Mouse (Mus musculus): ENCODE data around the gene Elovl1. TPM values are rescaled to one million over a fixed set of nuclear protein-coding genes. Genes with fewer than 3 reads are reported as not detected.
A peak's percentile ranks its signal among the peaks of the same experiment; 100 is the strongest.

Gene Elovl1
- 42.1 and 46.8 TPM in 2 replicates for polyA plus RNA-seq (2014; fragmentation: Nextera tagmentation; extraction: Ambion mirVana)

DNA sequence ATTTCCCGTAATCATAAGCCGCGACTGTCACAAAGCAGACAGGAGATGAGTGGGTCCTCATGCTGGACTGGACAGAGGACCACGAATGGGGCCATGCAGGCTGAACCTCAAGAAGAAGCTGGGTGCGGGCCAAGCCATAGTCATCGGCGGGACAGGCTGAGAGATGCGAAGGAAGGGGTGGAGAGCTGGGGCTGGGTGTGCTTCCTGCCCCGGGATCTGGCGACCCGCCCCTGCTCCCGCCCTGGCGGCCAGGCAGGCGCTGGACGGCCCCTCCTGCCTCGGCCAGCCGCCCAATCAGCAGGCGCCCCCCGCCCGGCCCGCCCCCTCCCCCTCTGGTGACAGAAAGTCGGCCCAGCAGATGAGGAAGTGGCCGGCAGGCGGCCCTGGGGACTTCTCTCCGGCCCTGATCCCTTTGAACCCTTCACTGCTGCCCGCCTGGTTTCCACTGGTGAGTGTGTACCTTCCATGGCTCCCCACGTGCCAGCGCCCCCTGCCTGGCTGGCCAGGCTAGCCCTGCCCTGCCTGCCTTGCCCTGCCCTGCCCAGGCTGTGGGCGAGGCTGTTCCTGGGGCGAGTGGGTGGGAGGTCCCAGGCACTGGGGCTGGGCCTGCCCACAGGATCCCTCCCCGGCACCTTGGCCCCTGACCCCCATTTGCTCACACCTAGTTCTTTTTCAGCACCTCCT, at the start of gene Elovl1:
Gene Elovl1, plus strand, starts transcription at position 326 of the 684 bp plus-strand sequence.
- H3K4me1 ChIP-seq (replicated peaks; ENCODE audit: control insufficient read depth, insufficient read depth, low read length): peaks cover 4% of the 10 kb centered on the region; the same call in 1 of the 2 replicates
- 0 out of 2 replicates have a peak, but pooled peaks cover 5% of the 10 kb centered on the region for H3K36me3 ChIP-seq (ENCODE audit: control insufficient read depth, insufficient read depth, low read length)
- no peaks in the 10 kb centered on the region for H3K9me3 ChIP-seq (ENCODE audit: control insufficient read depth, low read length)
- DNase-seq (ENCODE audit: low spot score): peak; percentile 86
- H3K9ac ChIP-seq (ENCODE audit: low read depth, low read length): peak within 1 kb of the TSS; percentile 74
- under 1% methylated on average over 21 of the region's 31 CpGs for WGBS
- peak; percentile 95 for ATAC-seq (ENCODE audit: low FRiP score)
- peak within 1 kb of the TSS; percentile 60 for H3K27ac ChIP-seq (ENCODE audit: low read depth, low read length)
- no peaks in the 10 kb centered on the region for H3K27me3 ChIP-seq (ENCODE audit: control insufficient read depth, insufficient read depth, low read length)
- peak within 1 kb of the TSS; percentile 59 for H3K4me3 ChIP-seq (ENCODE audit: low read depth, low read length)
- peak within 1 kb of the TSS; percentile 85 for H3K4me2 ChIP-seq (replicated peaks; ENCODE audit: low read depth, low read length)

DNA sequence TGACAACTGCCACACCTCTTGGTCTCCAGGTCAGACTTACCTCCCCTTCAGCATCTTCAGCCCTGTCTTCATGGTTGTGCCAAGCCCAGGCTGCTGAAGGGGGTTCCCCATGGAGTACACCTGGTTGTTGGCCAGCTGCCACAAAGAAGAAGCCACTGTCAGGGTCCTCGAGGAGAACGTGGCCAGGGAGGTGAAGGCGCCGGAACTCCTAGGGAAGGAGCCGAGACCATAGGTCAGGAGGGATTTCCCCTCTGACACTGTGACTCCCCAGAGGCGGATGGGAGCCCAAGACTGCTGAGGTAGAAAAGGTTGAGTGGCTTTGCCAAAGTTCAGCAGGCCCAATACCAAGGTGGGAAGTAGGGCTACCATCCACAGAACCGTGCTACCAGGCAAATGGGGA, 44.6 kb upstream of the Elovl1 start:
- ATAC-seq (ENCODE audit: low FRiP score): no peak
- H3K9ac ChIP-seq (ENCODE audit: low read depth, low read length): no peak overlapping the region
- no peak for DNase-seq (ENCODE audit: low spot score)
- H3K27me3 ChIP-seq (ENCODE audit: control insufficient read depth, insufficient read depth, low read length): no peaks in the 10 kb centered on the region
- H3K4me3 ChIP-seq (ENCODE audit: low read depth, low read length): no peak overlapping the region
- WGBS: 93% methylated on average over 7 of the region's 7 CpGs
- H3K4me2 ChIP-seq (replicated peaks; ENCODE audit: low read depth, low read length): no peak overlapping the region
- no peaks in the 10 kb centered on the region for H3K4me1 ChIP-seq (replicated peaks; ENCODE audit: control insufficient read depth, insufficient read depth, low read length)
- H3K27ac ChIP-seq (ENCODE audit: low read depth, low read length): no peak overlapping the region
- H3K36me3 ChIP-seq (ENCODE audit: control insufficient read depth, insufficient read depth, low read length): peaks cover 14% of the 10 kb centered on the region; the same call in 1 of the 2 replicates
- H3K9me3 ChIP-seq (ENCODE audit: control insufficient read depth, low read length): no peaks in the 10 kb centered on the region

DNA sequence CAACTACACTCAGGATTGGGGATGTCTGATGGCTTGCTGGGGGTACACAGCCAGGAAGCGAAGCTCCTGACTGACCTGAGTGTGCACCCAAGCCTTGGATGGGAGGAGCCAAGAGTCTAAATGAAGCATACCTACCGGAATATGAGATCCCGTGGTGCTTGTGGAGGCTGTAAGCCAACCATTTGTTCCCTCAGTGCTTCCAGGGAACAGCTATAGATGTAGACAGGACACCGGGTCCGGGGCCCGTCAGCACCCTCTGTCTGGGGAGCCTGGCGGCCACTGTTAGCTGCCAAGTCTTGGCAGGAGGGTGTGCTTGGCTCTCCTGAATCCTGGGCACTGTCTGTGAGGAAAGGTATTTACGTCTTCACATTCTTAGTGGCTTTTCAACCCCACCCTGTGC, 40.6 kb upstream of the Elovl1 start:
- H3K36me3 ChIP-seq (ENCODE audit: control insufficient read depth, insufficient read depth, low read length): peaks cover 21% of the 10 kb centered on the region
- no peaks in the 10 kb centered on the region for H3K9me3 ChIP-seq (ENCODE audit: control insufficient read depth, low read length)
- ATAC-seq (ENCODE audit: low FRiP score) (no peak), DNase-seq (ENCODE audit: low spot score) (no peak)
- no peak overlapping the region for H3K27ac ChIP-seq (ENCODE audit: low read depth, low read length)
- H3K4me1 ChIP-seq (replicated peaks; ENCODE audit: control insufficient read depth, insufficient read depth, low read length): no peaks in the 10 kb centered on the region
- H3K27me3 ChIP-seq (ENCODE audit: control insufficient read depth, insufficient read depth, low read length): no peaks in the 10 kb centered on the region
- no peak overlapping the region for H3K4me2 ChIP-seq (replicated peaks; ENCODE audit: low read depth, low read length)
- H3K9ac ChIP-seq (ENCODE audit: low read depth, low read length): no peak overlapping the region
- WGBS: 97% methylated on average over 8 of the region's 8 CpGs
- H3K4me3 ChIP-seq (ENCODE audit: low read depth, low read length): no peak overlapping the region

DNA sequence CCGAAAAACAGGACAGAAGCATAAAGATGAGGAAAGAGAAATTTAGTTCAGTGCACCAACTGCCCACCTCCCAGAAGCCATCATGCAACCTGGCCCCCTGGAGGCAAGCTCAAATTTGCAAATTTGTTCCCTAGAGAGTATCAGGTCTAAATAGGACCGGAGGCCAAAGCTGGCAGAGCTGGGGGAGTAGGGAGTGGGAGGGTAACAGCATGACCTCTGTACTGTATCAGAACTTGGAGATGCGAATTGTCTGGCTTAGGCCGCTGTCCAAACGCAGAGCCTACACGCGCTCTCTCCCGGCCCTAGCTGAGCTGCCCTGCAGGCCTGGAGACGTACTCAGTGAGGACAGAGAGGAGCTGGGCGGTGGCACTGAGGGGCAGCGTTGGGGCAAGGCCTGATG, 37.7 kb upstream of the Elovl1 start:
- H3K4me2 ChIP-seq (replicated peaks; ENCODE audit: low read depth, low read length): no peak overlapping the region
- peaks cover 24% of the 10 kb centered on the region for H3K36me3 ChIP-seq (ENCODE audit: control insufficient read depth, insufficient read depth, low read length)
- no peaks in the 10 kb centered on the region for H3K4me1 ChIP-seq (replicated peaks; ENCODE audit: control insufficient read depth, insufficient read depth, low read length)
- DNase-seq (ENCODE audit: low spot score) (no peak), ATAC-seq (ENCODE audit: low FRiP score) (no peak)
- H3K9me3 ChIP-seq (ENCODE audit: control insufficient read depth, low read length): no peaks in the 10 kb centered on the region
- H3K4me3 ChIP-seq (ENCODE audit: low read depth, low read length): no peak overlapping the region
- H3K27ac ChIP-seq (ENCODE audit: low read depth, low read length): no peak overlapping the region
- no peak overlapping the region for H3K9ac ChIP-seq (ENCODE audit: low read depth, low read length)
- 94% methylated on average over 11 of the region's 11 CpGs for WGBS
- H3K27me3 ChIP-seq (ENCODE audit: control insufficient read depth, insufficient read depth, low read length): no peaks in the 10 kb centered on the region

DNA sequence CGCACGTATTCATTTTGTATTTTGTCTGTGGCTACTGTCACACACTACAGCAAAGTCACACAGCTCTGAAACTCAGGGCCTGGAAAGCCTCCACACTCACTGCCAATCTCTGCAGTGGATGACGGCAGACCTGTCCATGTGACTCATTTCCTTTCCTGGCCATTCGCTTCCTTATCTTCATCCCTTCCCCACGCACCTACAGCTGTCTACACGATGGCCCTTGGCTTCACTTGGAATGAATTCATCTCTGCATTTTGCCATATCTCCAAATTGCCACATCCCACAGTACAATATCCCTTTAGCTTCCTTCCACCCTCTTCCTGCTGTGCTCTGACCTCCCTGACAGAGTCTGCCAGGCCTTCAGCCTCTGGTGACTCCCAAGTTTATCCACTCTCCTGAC, 33.4 kb upstream of the Elovl1 start:
- Histone ChIP-seq H3K36me3 (ENCODE audit: control insufficient read depth, insufficient read depth, low read length) (peaks cover 14% of the 10 kb centered on the region), H3K9me3 (ENCODE audit: control insufficient read depth, low read length) (no peaks in the 10 kb centered on the region), H3K4me1 (replicated peaks; ENCODE audit: control insufficient read depth, insufficient read depth, low read length) (no peaks in the 10 kb centered on the region), H3K27me3 (ENCODE audit: control insufficient read depth, insufficient read depth, low read length) (no peaks in the 10 kb centered on the region), H3K27ac (ENCODE audit: low read depth, low read length) (no peak overlapping the region), H3K4me2 (replicated peaks; ENCODE audit: low read depth, low read length) (no peak overlapping the region), H3K4me3 (ENCODE audit: low read depth, low read length) (no peak overlapping the region), H3K9ac (ENCODE audit: low read depth, low read length) (no peak overlapping the region)
- ATAC-seq (ENCODE audit: low FRiP score): no peak
- DNase-seq (ENCODE audit: low spot score): no peak
- WGBS: 95% methylated on average over 6 of the region's 6 CpGs

DNA sequence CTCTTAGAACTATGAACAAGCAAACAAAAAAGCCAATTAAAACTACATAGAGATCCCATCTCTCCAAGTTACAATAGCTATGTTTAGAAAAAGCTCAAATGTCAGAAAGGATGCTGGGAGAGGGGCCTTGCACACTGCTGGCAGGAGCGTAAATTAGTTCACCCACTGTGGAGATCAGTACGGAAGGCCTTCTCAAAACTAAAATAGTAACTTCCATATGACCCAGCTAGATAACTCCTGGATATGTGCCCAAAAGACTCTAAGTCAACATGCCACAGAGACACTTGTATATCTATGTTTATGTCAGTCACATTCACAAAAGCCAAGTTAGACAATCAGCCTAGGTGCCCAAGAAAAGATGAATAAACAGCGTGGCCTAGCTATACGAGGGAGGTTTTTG, 32.6 kb upstream of the Elovl1 start:
- WGBS: 91% methylated on average over 4 of the region's 4 CpGs
- Histone ChIP-seq H3K9me3 (ENCODE audit: control insufficient read depth, low read length) (no peaks in the 10 kb centered on the region), H3K27ac (ENCODE audit: low read depth, low read length) (no peak overlapping the region), H3K36me3 (ENCODE audit: control insufficient read depth, insufficient read depth, low read length) (peaks cover 12% of the 10 kb centered on the region), H3K4me3 (ENCODE audit: low read depth, low read length) (no peak overlapping the region), H3K9ac (ENCODE audit: low read depth, low read length) (no peak overlapping the region), H3K4me2 (replicated peaks; ENCODE audit: low read depth, low read length) (no peak overlapping the region), H3K27me3 (ENCODE audit: control insufficient read depth, insufficient read depth, low read length) (no peaks in the 10 kb centered on the region), H3K4me1 (replicated peaks; ENCODE audit: control insufficient read depth, insufficient read depth, low read length) (no peaks in the 10 kb centered on the region)
- no peak for ATAC-seq (ENCODE audit: low FRiP score)
- no peak for DNase-seq (ENCODE audit: low spot score)

DNA sequence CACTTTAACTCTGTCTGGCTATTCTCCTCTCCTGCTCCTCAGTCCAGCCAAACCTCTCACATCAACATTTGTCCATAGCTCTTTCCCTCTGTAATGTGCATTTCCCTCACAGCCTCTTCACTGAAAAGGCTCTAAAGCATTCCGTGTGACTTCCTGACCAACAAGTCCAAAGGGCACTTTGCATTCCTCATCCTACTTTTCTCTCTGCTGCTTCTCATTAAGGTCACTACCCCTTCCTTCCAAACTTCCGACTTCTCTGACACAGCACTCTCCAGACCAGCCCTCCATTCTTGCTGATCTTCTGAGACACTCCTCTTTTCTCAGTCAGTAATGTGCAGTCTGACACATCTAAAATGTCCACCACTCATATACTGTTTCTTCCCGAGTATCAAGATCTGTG, 31.5 kb upstream of the Elovl1 start:
- no peaks in the 10 kb centered on the region for H3K9me3 ChIP-seq (ENCODE audit: control insufficient read depth, low read length)
- no peak for ATAC-seq (ENCODE audit: low FRiP score)
- peaks cover 8% of the 10 kb centered on the region for H3K36me3 ChIP-seq (ENCODE audit: control insufficient read depth, insufficient read depth, low read length)
- no peaks in the 10 kb centered on the region for H3K27me3 ChIP-seq (ENCODE audit: control insufficient read depth, insufficient read depth, low read length)
- no peak overlapping the region for H3K4me3 ChIP-seq (ENCODE audit: low read depth, low read length)
- WGBS: 84% methylated on average over 3 of the region's 3 CpGs
- DNase-seq (ENCODE audit: low spot score): no peak
- H3K9ac ChIP-seq (ENCODE audit: low read depth, low read length): no peak overlapping the region
- H3K4me1 ChIP-seq (replicated peaks; ENCODE audit: control insufficient read depth, insufficient read depth, low read length): no peaks in the 10 kb centered on the region
- H3K4me2 ChIP-seq (replicated peaks; ENCODE audit: low read depth, low read length): no peak overlapping the region
- no peak overlapping the region for H3K27ac ChIP-seq (ENCODE audit: low read depth, low read length)

DNA sequence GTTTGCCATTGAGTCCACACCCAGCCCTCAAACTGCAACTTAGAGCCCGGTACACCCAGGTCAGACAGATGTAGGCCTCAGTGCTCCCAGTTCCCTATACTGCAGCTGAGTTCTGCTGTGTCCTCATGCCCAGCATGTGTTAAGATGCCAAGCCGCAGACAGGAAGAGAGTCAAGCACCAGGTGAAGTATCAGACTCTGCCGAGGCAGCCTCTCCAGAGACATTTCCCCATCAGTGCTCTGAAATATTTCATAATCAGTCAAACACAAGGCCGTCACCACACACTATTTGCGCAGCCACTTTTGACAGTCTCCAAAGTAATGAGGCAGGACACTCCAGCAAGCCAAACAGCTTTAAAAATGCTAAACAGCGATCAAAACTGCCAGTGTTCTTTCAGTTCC, 29.5 kb upstream of the Elovl1 start:
- ATAC-seq (ENCODE audit: low FRiP score) (no peak), DNase-seq (ENCODE audit: low spot score) (no peak)
- no peaks in the 10 kb centered on the region for H3K9me3 ChIP-seq (ENCODE audit: control insufficient read depth, low read length)
- H3K9ac ChIP-seq (ENCODE audit: low read depth, low read length): no peak overlapping the region
- 0 out of 2 replicates have a peak, but pooled peaks cover 6% of the 10 kb centered on the region for H3K36me3 ChIP-seq (ENCODE audit: control insufficient read depth, insufficient read depth, low read length)
- H3K27me3 ChIP-seq (ENCODE audit: control insufficient read depth, insufficient read depth, low read length): no peaks in the 10 kb centered on the region
- no peak overlapping the region for H3K4me2 ChIP-seq (replicated peaks; ENCODE audit: low read depth, low read length)
- no peak overlapping the region for H3K27ac ChIP-seq (ENCODE audit: low read depth, low read length)
- WGBS: 94% methylated on average over 6 of the region's 6 CpGs
- H3K4me1 ChIP-seq (replicated peaks; ENCODE audit: control insufficient read depth, insufficient read depth, low read length): no peaks in the 10 kb centered on the region
- H3K4me3 ChIP-seq (ENCODE audit: low read depth, low read length): no peak overlapping the region

DNA sequence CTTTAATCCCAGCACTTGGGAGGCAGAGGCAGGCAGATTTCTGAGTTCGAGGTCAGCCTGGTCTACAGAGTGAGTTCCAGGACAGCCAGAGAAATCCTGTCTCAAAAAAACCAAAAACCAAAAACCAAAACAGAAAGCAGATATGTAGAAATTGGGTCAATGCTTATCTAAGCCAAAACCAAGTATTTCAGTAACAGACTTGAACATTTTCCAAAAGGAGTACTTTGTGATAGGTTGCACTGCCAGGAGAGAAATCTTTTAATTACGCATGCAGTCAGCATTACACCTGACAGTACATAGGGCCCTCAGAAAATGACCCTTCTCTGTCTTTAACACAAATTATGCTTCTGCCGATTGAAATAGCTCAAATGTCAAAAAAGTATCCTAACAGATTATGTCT, 26.5 kb upstream of the Elovl1 start:
- ATAC-seq (ENCODE audit: low FRiP score) (no peak), DNase-seq (ENCODE audit: low spot score) (no peak)
- Histone ChIP-seq H3K27me3 (ENCODE audit: control insufficient read depth, insufficient read depth, low read length) (no peaks in the 10 kb centered on the region), H3K27ac (ENCODE audit: low read depth, low read length) (no peak overlapping the region), H3K4me1 (replicated peaks; ENCODE audit: control insufficient read depth, insufficient read depth, low read length) (no peaks in the 10 kb centered on the region), H3K9ac (ENCODE audit: low read depth, low read length) (no peak overlapping the region), H3K4me3 (ENCODE audit: low read depth, low read length) (no peak overlapping the region), H3K9me3 (ENCODE audit: control insufficient read depth, low read length) (no peaks in the 10 kb centered on the region), H3K36me3 (ENCODE audit: control insufficient read depth, insufficient read depth, low read length) (0 out of 2 replicates have a peak, but pooled peaks cover 6% of the 10 kb centered on the region), H3K4me2 (replicated peaks; ENCODE audit: low read depth, low read length) (no peak overlapping the region)
- WGBS: 89% methylated on average over 3 of the region's 3 CpGs

Data from hindbrain, embryonic 11.5 days (tissue).